In genomic region chr9:70168973-70169372, GRCm38 (mm10) we compare ENCODE assay signal across 9 mouse cellular contexts. TPM values are rescaled to one million over a fixed set of nuclear protein-coding genes. Genes with fewer than 3 reads are reported as not detected.
A peak's percentile ranks its signal among the peaks of the same experiment; 100 is the strongest.
DNase-seq lines count a peak whose midpoint lies in the region; ATAC-seq and TF ChIP-seq lines count a peak whose summit lies in the region.
"Had no signal": no experiment of that assay in that cellular context is flagged by ENCODE, and none has a peak within 500 bp of the region (broad histone marks: within the 10 kb centered on the region; RNA-seq: fewer than 3 reads in every experiment).

No protein-coding gene starts in this region.

- H3K79me2 ChIP-seq in C2C12 (ENCODE audit: control insufficient read depth, insufficient read depth), result no peaks in the 10 kb centered on the region
- H3K79me2 ChIP-seq in MEL (ENCODE audit: control insufficient read depth, insufficient read depth, low read length, poor library complexity), result no peaks in the 10 kb centered on the region

- DNase-seq in kidney, postnatal 4 days, result peak; percentile 18 to 24
- no peak for DNase-seq in kidney, adult 8-10 months
- peak; percentile 35 for DNase-seq in MEL (ENCODE audit: low read depth, low spot score)
- DNase-seq in naive thymus-derived CD4-positive, alpha-beta T cell, adult 2 months (ENCODE audit: low read depth), result peak; percentile 2
- DNase-seq in adrenal gland, postnatal 10 days, result no peak

- no peak overlapping the region for H3K4me3 ChIP-seq in C2C12 (ENCODE audit: insufficient read depth, poor library complexity, severe bottlenecking)
- H3K4me3 ChIP-seq in MEL (ENCODE audit: control insufficient read depth in 1 of 2, insufficient read depth in 1 of 2, low read depth in 2 of 2, low read length in 2 of 2), result no peak overlapping the region
- H3K4me3 ChIP-seq: erythroblast, embryonic 14.5 days; heart, embryonic 13.5 days had no signal

- no peaks in the 10 kb centered on the region for H3K4me1 ChIP-seq in MEL (ENCODE audit: control insufficient read depth in 1 of 2, insufficient read depth in 2 of 2, low read length in 2 of 2)
- H3K4me1 ChIP-seq: heart, embryonic 13.5 days had no signal

- no peak for TF ChIP-seq POLR2A in MEL (IDR thresholded peaks at IDR 0.05; ENCODE audit: control insufficient read depth in 1 of 2, insufficient read depth in 1 of 2, low read depth in 1 of 2, low read length in 2 of 2, poor library complexity in 1 of 2)

- no peak overlapping the region for H3K9ac ChIP-seq in MEL (ENCODE audit: control insufficient read depth, low read depth, low read length, poor library complexity, severe bottlenecking)
- H3K9ac ChIP-seq: heart, embryonic 13.5 days had no signal

- no peak for ATAC-seq in megakaryocyte-erythroid progenitor cell, adult 5-6 weeks (replicated peaks; ENCODE audit: low FRiP score, low TSS enrichment, poor library complexity, severe bottlenecking)

- H3ac ChIP-seq in C2C12 (ENCODE audit: control insufficient read depth, insufficient read length, low read depth), result no peak overlapping the region

- TF ChIP-seq RAD21 in MEL (IDR thresholded peaks at IDR 0.05; ENCODE audit: low read depth, low read length), result peak; percentile 33

- no peaks in the 10 kb centered on the region for H3K9me3 ChIP-seq in MEL (replicated peaks; ENCODE audit: insufficient read depth, low read length)
- H3K9me3 ChIP-seq: heart, embryonic 13.5 days had no signal

- peak; percentile 4 for TF ChIP-seq CTCF in C2C12 (IDR thresholded peaks at IDR 0.05; ENCODE audit: control insufficient read depth, insufficient read depth, insufficient read length)
- TF ChIP-seq CTCF in MEL (IDR thresholded peaks at IDR 0.05 in 2 of 3, conservative IDR thresholded peaks at IDR 0.05 in 1 of 3; ENCODE audit: control insufficient read depth in 1 of 3, insufficient read depth in 1 of 3, low read depth in 2 of 3, low read length in 3 of 3, poor library complexity in 1 of 3, severe bottlenecking in 1 of 3), result peak; percentile 60 to 71 (median 64)

- no peak overlapping the region for H3K27ac ChIP-seq in MEL (ENCODE audit: control insufficient read depth, low read depth, low read length)
- H3K27ac ChIP-seq: heart, embryonic 13.5 days had no signal

- H3K36me3 ChIP-seq in C2C12 (ENCODE audit: control insufficient read depth, insufficient read depth), result no peaks in the 10 kb centered on the region
- no peaks in the 10 kb centered on the region for H3K36me3 ChIP-seq in MEL (ENCODE audit: control insufficient read depth in 1 of 2, insufficient read depth in 2 of 2, low read length in 2 of 2)
- H3K36me3 ChIP-seq: heart, embryonic 13.5 days had no signal

- TF ChIP-seq EP300 in MEL (IDR thresholded peaks at IDR 0.05; ENCODE audit: low read depth in 1 of 2, low read length in 2 of 2), result no peak

- H3K27me3 ChIP-seq in C2C12 (ENCODE audit: control insufficient read depth, insufficient read depth, insufficient read length), result no peaks in the 10 kb centered on the region
- no peaks in the 10 kb centered on the region; a peak in 1 of 4 replicates for H3K27me3 ChIP-seq in MEL (ENCODE audit: control insufficient read depth in 1 of 2, insufficient read depth in 2 of 2, low read length in 2 of 2)
- H3K27me3 ChIP-seq: heart, embryonic 13.5 days had no signal

- H3K79me3 ChIP-seq in C2C12 (ENCODE audit: low read depth), result no peaks in the 10 kb centered on the region

TF ChIP-seq in C2C12, 6 proteins besides CTCF, POLR2A, EP300 and RAD21:
- TF ChIP-seq MYOG (IDR thresholded peaks at IDR 0.05; ENCODE audit: control insufficient read depth, extremely low read depth, insufficient read length), result no peak
- TF ChIP-seq MAX (IDR thresholded peaks at IDR 0.05), result no peak
- no peak for TF ChIP-seq MYOD1 (IDR thresholded peaks at IDR 0.05; ENCODE audit: control insufficient read depth, insufficient read length, low read depth)
- no peak for TF ChIP-seq FOSL1 (IDR thresholded peaks at IDR 0.05; ENCODE audit: insufficient read depth, low read length, poor library complexity, severe bottlenecking)
- no peak for TF ChIP-seq CEBPB (IDR thresholded peaks at IDR 0.05; ENCODE audit: low read depth)
- no peak for TF ChIP-seq USF1 (IDR thresholded peaks at IDR 0.05; ENCODE audit: low read depth)

TF ChIP-seq in MEL, 35 proteins besides CTCF, POLR2A, EP300 and RAD21:
- TF ChIP-seq MEF2A (IDR thresholded peaks at IDR 0.05; ENCODE audit: extremely low read depth, insufficient replicate concordance, low read depth, low read length, poor library complexity, severe bottlenecking) (no peak), SMC3 (IDR thresholded peaks at IDR 0.05; ENCODE audit: low read depth, low read length) (peak; percentile 51)

RNA-seq across cellular contexts. Expression of gene Fam81a, which starts 26.6 kb away (rescaled TPM):
- 0.90 TPM for polyA plus RNA-seq in C2C12 (2012; fragmentation: generic; extraction: Trizol)
- not detected in 2 replicates for total RNA-seq in MEL (2012; rRNA removed)
- polyA plus RNA-seq in MEL (2012; ENCODE audit: insufficient read depth in 1 of 2, insufficient read length in 2 of 2, low read depth in 1 of 2, low replicate concordance in 2 of 2, missing spikeins in 1 of 2), result not detected
- total RNA-seq in megakaryocyte-erythroid progenitor cell, adult 5-6 weeks (2014; fragmentation: Nextera tagmentation), result not detected in 2 replicates
- not detected in 2 replicates for total RNA-seq in megakaryocyte-erythroid progenitor cell, adult 5-6 weeks (2017)
- total RNA-seq in adrenal gland, postnatal 10 days (2021), result 1 to 10 TPM; 3.2 to 3.7 TPM
- polyA plus RNA-seq: erythroblast, embryonic 14.5 days had no signal

RNA-seq across cellular contexts. Expression of gene Myo1e, which starts 38.2 kb away (rescaled TPM):
- 27.3 TPM for polyA plus RNA-seq in C2C12 (2012; fragmentation: generic; extraction: Trizol)
- total RNA-seq in MEL (2012; rRNA removed), result 3.4 and 4.9 TPM in 2 replicates
- polyA plus RNA-seq in MEL (2012; ENCODE audit: insufficient read depth in 1 of 2, insufficient read length in 2 of 2, low read depth in 1 of 2, low replicate concordance in 2 of 2, missing spikeins in 1 of 2), result 1 to 10 TPM in 1 of 2 experiments, not detected in 1; 7.8 TPM
- 2.1 and 2.7 TPM in 2 replicates for total RNA-seq in megakaryocyte-erythroid progenitor cell, adult 5-6 weeks (2014; fragmentation: Nextera tagmentation)
- total RNA-seq in megakaryocyte-erythroid progenitor cell, adult 5-6 weeks (2017), result 2.3 and 4.0 TPM in 2 replicates
- 10 to 100 TPM; 17.9 to 19.5 TPM for total RNA-seq in adrenal gland, postnatal 10 days (2021)

Comparison
In these comparisons a context has a peak if more than half of its experiments do, and no peak if none do; other contexts are left out.
1. DNase-seq: peak in kidney, postnatal 4 days (2 of 2), MEL (single experiment) and naive thymus-derived CD4-positive, alpha-beta T cell, adult 2 months (single experiment); none in kidney, adult 8-10 months (0 of 2) and adrenal gland, postnatal 10 days (single experiment).